Mouse (Mus musculus): ENCODE measurements around the gene Hmmr.
"Not testable (repeated sequence)": the region's sequence is repeated elsewhere in the genome, so short reads cannot be mapped to it uniquely, and the experiment has no call there.

Hmmr gene

GRCm38 (mm10) chr11:40733339-40734174 is at the start of gene Hmmr, which contains the start of gene Nudcd2:
Gene Hmmr, minus strand, starts transcription at chr11:40733422.
Gene Nudcd2, plus strand, starts transcription at chr11:40733667.
- peak; percentile 93 to 97 for DNase-seq

- no peak for DNase-seq
Measured at GRCm38 (mm10) chr11:40781857-40782256, 48.6 kb upstream of the Hmmr start.

GRCm38 (mm10) chr11:40775315-40776269 is 42.4 kb upstream of the Hmmr start:
- peak; percentile 33 to 46 for DNase-seq

GRCm38 (mm10) chr11:40764690-40765089 is 31.5 kb upstream of the Hmmr start:
- no peak for DNase-seq

- peak in 1 of 2 experiments; percentile 40 for DNase-seq
Measured at GRCm38 (mm10) chr11:40763395-40763794, 30.2 kb upstream of the Hmmr start.

GRCm38 (mm10) chr11:40759896-40760295 is 26.7 kb upstream of the Hmmr start:
- no peak for DNase-seq

GRCm38 (mm10) chr11:40755968-40756367 is 22.7 kb upstream of the Hmmr start:
- no peak for DNase-seq

- DNase-seq: peak; percentile 94 to 97
Measured at GRCm38 (mm10) chr11:40755109-40755627, 21.9 kb upstream of the Hmmr start, which contains the start of gene Ccng1. Gene Ccng1, minus strand, starts transcription at chr11:40755311.

GRCm38 (mm10) chr11:40754664-40755107 is 21.5 kb upstream of the Hmmr start:
- DNase-seq: no peak

- DNase-seq: peak in 1 of 2 experiments; percentile 5
Measured at GRCm38 (mm10) chr11:40753836-40754235, 20.6 kb upstream of the Hmmr start.

- no peak for DNase-seq
Measured at GRCm38 (mm10) chr11:40747716-40748115, 14.5 kb upstream of the Hmmr start.

GRCm38 (mm10) chr11:40746361-40746760 is 13.1 kb upstream of the Hmmr start:
- no peak for DNase-seq

GRCm38 (mm10) chr11:40744348-40744747 is 11.1 kb upstream of the Hmmr start:
- DNase-seq: no peak

GRCm38 (mm10) chr11:40741605-40742262 is 8.5 kb upstream of the Hmmr start:
- DNase-seq: no peak

- no peak for DNase-seq
Measured at GRCm38 (mm10) chr11:40737369-40737768, 4.1 kb upstream of the Hmmr start.

- no peak for DNase-seq
Measured at GRCm38 (mm10) chr11:40734251-40734752, 1.1 kb upstream of the Hmmr start.

- peak in 1 of 2 experiments; percentile 4 for DNase-seq
Measured at GRCm38 (mm10) chr11:40732997-40733338, 254 bp downstream of the Hmmr start.

- DNase-seq: no peak
Measured at GRCm38 (mm10) chr11:40718324-40718723, 14.9 kb downstream of the Hmmr start.

- DNase-seq: peak in 1 of 2 experiments; percentile 2
Measured at GRCm38 (mm10) chr11:40715524-40715923, 17.7 kb downstream of the Hmmr start.

- DNase-seq: peak; percentile 59 to 80
Measured at GRCm38 (mm10) chr11:40713858-40714257, 19.4 kb downstream of the Hmmr start.

GRCm38 (mm10) chr11:40709899-40710298 is 23.3 kb downstream of the Hmmr start:
- not testable (repeated sequence) for DNase-seq

- DNase-seq: no peak
Measured at GRCm38 (mm10) chr11:40695103-40695502, 38.1 kb downstream of the Hmmr start, which contains the start of gene Mat2b. Gene Mat2b, minus strand, starts transcription at chr11:40695203.
